Mouse (Mus musculus): ENCODE results near the gene Arhgef16.

Gene Arhgef16

DNA sequence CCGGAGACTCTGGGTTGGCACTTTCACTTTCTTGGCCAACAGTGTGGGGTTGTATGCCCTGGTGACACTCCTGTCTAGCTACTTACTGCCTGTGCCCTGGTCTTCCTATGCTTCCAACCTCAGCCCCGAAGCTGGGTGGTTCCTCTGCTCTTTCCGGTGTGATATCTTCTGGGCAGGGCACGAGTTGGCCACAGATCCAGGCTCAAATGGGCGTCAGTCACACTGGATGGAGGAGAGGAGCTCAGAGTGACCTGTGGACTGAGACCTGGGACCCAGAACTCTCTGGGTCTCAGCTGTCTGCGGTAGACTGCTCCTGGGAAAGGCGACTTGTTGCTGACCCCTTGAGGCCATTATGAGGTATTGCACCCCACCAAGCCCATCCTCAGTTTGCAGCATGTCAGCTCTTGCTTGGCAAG, at the start of gene Arhgef16:
TSS of gene Arhgef16 (minus strand) at position 211 of the 416 bp plus-strand sequence.
- peak; percentile 44 for DNase-seq (ENCODE audit: low read depth, low spot score)

DNA sequence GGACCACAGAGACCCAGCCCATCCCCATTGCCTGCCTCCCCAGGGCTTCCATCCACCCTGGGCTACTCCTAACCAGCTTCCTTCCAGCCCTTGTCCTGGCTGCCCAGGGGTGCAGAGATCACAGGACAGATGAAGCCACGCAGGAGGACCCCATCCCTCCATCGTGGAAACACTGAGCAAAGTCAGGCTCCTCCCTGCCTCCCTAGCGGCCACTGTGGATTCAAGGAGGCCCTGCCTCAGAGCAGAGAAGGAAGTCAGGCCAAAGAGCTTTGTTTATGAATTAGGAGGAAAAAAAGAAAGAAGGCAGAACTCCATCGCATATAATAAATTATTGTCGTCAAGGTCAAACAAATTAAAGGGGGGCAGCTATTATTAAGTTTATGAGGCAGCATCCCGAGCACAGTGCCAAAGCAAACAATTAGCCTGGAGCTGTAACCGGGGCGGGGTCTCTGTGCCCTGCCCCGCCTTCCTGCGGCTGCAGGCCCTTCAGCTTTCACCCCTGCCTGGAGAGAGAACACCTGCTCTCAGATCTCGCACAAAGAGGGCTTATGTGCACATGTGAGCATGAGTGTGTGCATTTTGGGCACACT, 46.8 kb upstream of the Arhgef16 start:
- no peak for DNase-seq (ENCODE audit: low read depth, low spot score)

- no peak for DNase-seq (ENCODE audit: low read depth, low spot score)
Measured at GRCm38 (mm10) chr4:154346731-154347522, 45.5 kb upstream of the Arhgef16 start.

DNA sequence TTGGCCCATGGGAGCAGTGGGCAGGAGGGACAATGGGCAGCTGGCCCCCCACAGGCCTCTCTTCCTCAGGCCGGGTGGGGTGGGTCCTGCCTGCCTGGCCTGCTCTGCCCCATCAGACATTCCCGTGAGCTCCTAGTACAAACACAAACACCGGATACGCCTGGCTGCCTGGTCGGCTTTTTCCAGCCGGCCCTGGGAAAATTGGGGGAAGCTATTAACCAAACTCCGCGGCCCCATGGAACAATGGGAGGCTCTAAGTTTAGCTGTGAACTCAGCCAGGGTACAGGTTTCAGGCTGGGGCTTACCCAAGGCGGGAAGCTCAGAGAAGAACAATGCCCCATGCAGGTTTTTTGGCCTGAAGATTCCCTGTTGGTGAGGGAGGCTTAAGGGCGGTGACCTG, 35.2 kb upstream of the Arhgef16 start:
- DNase-seq (ENCODE audit: low read depth, low spot score) = peak; percentile 25

- no peak for DNase-seq (ENCODE audit: low read depth, low spot score)
Measured at GRCm38 (mm10) chr4:154335761-154336160, 34.3 kb upstream of the Arhgef16 start, which contains the start of gene B230104I21Rik. B230104I21Rik (plus strand) TSS chr4:154336127.

DNA sequence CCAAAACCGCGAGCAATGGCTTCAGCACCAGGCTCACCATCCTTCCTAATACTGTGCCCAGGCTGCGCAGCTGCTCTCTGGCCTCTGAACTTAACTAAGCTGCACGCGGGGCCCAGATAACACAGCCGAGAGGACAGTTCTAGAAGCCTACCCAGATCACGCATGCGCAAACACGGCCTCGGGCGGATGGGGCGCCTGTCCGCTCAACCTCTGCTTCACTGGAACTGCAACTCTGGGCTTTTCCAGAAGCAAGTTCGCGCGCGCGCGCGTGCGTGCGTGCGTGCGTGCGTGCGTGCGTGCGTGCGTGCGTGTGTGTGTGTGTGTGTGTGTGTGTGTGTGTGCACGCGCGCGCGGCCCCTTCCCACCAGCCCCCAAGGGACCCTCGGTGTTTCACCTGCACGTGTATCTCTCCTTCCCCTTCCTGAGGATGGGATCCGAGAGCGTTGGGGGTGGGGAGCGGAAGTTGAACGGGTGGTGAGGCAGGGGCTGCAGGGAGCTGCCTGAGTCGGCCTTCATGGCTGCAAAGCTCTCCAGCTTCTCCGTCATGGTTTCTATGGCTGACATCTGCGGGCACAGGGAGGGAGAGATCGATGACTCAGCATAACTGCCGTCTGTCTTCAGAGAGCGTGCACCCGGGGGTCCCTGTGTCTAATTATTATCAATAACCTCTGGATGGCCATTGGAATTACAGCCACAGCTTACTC, 33.4 kb upstream of the Arhgef16 start:
- DNase-seq (ENCODE audit: low read depth, low spot score) = peak; percentile 51

DNA sequence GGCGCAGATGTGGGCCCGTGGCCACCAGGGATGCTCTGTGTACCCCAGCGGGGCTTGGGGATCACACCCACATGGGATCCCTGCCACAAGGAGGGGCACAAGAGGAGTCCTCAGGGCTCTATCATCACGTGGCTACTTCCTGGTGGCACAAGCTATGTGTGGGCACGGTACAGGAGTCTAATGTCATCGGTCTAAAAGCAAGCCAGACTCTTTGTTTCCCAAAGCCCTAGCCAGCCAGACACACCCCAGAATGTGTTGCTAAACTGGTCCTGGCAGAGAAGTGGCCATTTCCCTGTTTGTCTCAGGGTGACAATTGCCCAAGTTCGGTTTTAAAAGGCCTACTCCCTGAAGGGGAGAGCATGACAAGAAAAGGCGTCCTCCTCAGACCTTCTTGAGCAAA, 31.8 kb upstream of the Arhgef16 start:
- no peak for DNase-seq (ENCODE audit: low read depth, low spot score)

- no peak for DNase-seq (ENCODE audit: low read depth, low spot score)
Measured at GRCm38 (mm10) chr4:154331271-154331670, 29.8 kb upstream of the Arhgef16 start.

DNA sequence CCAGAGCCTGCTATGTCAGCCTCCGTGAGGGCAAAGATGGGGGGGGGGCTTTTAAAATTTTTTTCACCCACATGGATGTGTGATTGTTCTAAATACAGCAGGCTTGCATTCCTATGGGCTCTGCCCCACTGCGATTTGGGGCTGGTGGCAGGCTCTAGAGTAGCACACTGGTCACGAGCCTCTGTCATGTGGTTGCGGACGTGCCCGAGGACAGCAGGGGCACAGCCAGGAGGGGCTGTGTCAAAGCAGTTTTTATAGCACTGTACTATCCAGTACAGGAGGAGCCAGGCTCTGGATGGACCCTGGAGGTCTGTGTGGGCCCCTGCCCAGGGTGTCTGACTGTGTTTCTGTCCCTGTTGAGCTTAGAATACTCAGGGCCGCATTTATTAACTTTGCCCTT, 28.5 kb upstream of the Arhgef16 start:
- no peak for DNase-seq (ENCODE audit: low read depth, low spot score)

GRCm38 (mm10) chr4:154328836-154329235, 27.4 kb upstream of the Arhgef16 start:
- peak; percentile 28 for DNase-seq (ENCODE audit: low read depth, low spot score)

- no peak for DNase-seq (ENCODE audit: low read depth, low spot score)
Measured at GRCm38 (mm10) chr4:154328431-154328830, 27.0 kb upstream of the Arhgef16 start.

DNA sequence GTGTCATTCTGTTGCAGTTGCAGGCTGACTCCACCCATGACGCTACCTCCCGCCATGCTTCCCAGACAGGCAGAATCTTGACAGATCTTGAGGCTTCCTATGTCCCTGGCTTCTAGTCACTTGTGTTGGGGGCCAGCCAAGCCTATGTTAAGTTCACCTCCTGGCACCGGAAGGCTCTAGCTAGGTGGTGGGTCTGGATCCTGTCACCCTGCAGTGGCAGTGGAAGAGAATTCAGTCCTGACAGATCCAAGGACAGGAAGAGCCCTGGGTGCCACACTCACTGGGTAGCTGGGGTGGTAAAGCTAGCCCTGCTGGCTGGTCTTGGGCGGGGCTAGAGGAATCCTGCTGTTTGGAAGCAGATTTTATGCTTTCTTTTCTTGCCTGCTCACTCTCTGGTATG, 23.9 kb upstream of the Arhgef16 start:
- DNase-seq (ENCODE audit: low read depth, low spot score) = no peak

DNA sequence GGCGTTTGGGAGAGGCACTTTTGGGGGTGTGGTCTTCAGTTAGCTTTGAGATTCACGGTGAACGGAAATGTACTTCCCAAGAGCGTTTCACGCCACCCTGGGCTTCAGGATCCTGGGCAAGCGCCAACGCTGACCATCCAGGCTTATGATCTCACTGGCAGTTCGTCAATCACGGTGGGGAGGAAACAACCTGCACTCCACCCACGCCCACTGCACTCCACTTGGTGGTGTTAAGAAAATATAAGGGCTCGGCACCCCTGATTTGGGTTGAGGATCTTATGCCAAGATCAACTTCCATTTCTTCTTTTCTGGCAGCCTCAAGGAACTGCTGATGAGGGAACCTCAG, 12.1 kb upstream of the Arhgef16 start:
- no peak for DNase-seq (ENCODE audit: low read depth, low spot score)

GRCm38 (mm10) chr4:154312935-154313621, 11.6 kb upstream of the Arhgef16 start:
- DNase-seq (ENCODE audit: low read depth, low spot score) = no peak

DNA sequence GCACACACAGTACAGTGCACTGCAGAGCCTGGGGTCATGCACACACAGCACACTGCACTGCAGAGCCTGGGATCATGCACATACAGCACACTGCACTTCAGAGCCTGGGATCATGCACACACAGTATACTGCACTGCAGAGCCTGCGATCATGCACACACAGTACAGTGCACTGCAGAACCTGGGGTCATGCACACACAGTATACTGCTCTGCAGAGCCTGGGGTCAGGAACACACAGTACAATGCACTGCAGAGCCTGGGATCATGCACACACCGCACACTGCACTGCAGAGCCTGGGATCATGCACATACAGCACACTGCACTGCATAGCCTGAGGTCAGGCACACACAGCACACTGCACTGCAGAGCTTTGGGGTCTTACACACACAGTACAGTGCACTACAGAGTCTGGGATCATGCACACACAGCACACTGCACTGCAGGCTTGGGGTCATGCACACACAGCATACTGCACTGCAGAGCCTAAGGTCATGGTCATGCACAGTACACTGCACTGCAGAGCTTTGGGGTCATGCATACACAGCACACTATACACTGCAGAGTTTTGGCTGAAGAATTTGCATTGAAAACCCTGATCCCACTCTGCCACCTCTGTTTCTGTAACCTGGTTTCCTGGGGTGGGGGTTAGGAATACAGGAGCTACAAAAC, 10.8 kb upstream of the Arhgef16 start:
- no peak for DNase-seq (ENCODE audit: low read depth, low spot score)

DNA sequence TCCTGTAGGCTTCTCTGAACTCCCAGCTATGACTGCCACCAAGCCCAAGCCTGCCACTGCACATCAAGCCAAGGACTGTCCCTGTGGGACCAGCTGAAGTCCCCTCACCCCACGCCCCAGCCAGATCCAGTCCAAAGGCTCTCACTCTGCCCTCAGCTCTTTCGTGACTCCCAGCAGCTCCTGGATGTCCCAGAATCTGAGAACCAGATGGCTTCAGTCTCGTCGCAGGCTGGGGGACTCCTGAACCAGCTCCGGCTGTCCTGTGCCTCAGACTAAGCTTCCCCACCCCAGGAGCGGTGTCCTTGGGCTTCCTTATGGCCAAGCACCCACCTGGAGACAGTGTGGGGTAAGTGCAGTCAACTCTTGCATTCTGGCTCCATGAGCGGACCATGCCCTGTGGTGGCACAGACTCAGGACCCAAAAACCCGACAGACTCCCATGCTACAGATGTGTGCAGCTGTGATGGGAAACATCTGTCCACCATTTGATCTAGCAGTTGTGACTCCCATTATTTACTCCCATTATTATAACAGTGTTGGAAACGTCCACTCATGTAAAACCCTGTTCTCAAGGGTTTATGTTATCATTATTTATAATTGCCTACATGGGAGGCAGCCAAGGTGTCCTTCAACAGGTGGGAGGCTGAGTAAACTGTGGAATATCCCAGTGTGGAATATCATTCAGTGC, 9.2 kb upstream of the Arhgef16 start:
- no peak for DNase-seq (ENCODE audit: low read depth, low spot score)

- no peak for DNase-seq (ENCODE audit: low read depth, low spot score)
Measured at GRCm38 (mm10) chr4:154309131-154309530, 7.7 kb upstream of the Arhgef16 start.

DNA sequence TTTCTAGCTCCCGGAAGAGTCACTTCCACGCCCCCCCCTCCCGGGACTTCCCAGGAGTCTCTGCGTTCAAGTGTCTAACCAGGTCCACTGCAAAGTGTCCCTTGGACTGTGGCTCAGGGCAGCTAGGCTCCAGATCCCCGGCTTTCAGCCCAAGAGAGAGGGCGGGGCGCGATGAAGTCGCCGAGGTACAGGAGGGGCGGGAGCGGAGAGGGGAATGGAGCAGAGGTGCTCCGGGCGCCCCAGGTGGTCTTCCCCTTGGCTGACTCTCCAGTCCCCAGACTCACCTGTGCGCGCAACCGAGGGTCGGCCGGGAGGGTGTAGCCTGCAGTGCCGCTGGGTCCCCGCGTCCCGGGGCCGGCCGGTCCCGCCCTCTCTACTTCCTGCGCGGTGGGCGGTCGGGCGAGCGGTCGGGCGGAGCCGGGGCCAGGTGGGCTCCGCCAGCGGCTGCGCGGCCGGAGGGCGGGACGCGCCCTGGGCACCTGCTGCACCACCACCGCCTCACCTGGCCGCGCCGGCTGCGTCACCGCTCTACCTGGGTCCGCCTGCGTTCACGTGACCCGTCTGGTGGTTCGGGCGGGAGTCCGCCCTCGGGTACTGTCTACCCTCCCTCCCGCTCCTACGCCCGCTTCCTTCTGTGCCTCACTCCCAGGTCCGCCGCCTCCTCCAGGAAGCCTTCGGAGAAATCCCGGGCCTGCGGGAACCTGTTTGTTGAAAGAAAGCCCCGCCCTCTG, 1.8 kb downstream of the Arhgef16 start:
- DNase-seq (ENCODE audit: low read depth, low spot score) = no peak

- DNase-seq (ENCODE audit: low read depth, low spot score) = no peak
Measured at GRCm38 (mm10) chr4:154297761-154298160, 3.7 kb downstream of the Arhgef16 start.

DNA sequence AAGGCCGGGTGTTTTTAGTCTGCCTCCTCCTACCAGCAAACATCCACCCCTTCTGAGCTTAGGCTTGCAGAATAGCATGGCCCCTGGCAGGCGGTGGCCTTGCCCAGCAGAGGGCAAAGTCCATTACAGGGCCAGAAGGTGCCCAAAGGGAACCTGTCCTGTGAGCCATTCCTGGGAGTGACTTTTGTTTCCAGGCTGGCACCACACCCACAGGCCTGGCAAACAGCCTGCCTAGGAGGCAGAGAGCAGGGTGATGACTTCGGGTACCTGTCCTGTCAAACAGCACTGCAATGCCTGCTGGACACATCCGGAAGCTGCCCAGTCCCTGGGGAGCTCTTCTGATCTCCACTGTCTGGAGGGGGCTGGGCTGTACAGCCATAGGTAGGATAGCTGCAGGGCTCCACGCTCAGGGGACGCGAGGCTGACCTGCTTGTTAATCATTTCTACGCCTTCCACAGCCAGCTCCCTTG, 7.2 kb downstream of the Arhgef16 start:
- no peak for DNase-seq (ENCODE audit: low read depth, low spot score)
